11 mouse cellular contexts compared by ENCODE assay signal in the genomic region with DNA sequence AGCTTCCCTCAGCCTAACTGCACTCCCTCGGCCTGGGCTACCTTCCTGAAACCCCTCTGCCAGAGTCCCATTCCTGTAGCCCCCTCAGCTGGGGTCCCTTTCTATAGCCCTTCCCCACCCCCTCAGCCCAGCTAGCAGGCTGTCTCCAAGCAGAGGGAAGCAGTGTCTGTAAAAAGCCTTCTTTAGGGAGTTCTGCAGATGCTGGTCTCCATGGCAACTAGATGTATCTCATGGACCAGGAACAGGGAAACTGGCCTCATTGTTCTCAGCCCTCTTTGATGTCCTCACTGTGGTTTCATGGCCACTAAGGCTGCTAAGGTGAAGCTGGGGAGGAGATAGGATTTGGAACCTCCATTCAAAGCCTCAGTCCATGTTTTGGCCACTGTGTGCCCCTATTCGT.
DNase-seq lines count a peak whose midpoint lies in the region; ATAC-seq lines count a peak whose summit lies in the region.
"Had no signal": no experiment of that assay in that cellular context is flagged by ENCODE, and none has a peak within 500 bp of the region (broad histone marks: within the 10 kb centered on the region; RNA-seq: fewer than 3 reads in every experiment).

No protein-coding gene starts in this region.

- peak; percentile 28 for DNase-seq in layer of hippocampus, adult 11-12 months (ENCODE audit: low spot score)
- no peak for DNase-seq in layer of hippocampus, postnatal 36 days
- peak; percentile 35 for DNase-seq in right cerebral cortex, postnatal 4 days
- DNase-seq in urinary bladder, postnatal 36 days (ENCODE audit: low spot score in 2 of 2), result no peak
- DNase-seq in adrenal gland, adult 18-20 months (ENCODE audit: low spot score in 2 of 2), result no peak
- DNase-seq in thymus, postnatal 10 days (ENCODE audit: low spot score in 2 of 2), result no peak
- DNase-seq: B cell, adult 2 months had no signal

- peak; percentile 76 for ATAC-seq in hindbrain, embryonic 12.5 days (ENCODE audit: low FRiP score)
- ATAC-seq in midbrain, embryonic 13.5 days, result peak; percentile 82

- H3K27me3 ChIP-seq in hindbrain, embryonic 12.5 days, result no peaks in the 10 kb centered on the region
- H3K27me3 ChIP-seq in midbrain, embryonic 13.5 days, result no peaks in the 10 kb centered on the region
- H3K27me3 ChIP-seq: embryonic facial prominence, embryonic 15.5 days; liver, embryonic 15.5 days had no signal

- no peaks in the 10 kb centered on the region for H3K9me3 ChIP-seq in hindbrain, embryonic 12.5 days (replicated peaks)
- peaks cover 6% of the 10 kb centered on the region; the same call in 1 of the 2 replicates for H3K9me3 ChIP-seq in midbrain, embryonic 13.5 days
- H3K9me3 ChIP-seq: embryonic facial prominence, embryonic 15.5 days; liver, embryonic 15.5 days had no signal

- WGBS in hindbrain, embryonic 12.5 days, result 42% methylated on average over 2 of the region's 2 CpGs
- 18% methylated on average over 2 of the region's 2 CpGs for WGBS in midbrain, embryonic 13.5 days

- peaks cover 26% of the 10 kb centered on the region for H3K4me1 ChIP-seq in hindbrain, embryonic 12.5 days
- H3K4me1 ChIP-seq in midbrain, embryonic 13.5 days (replicated peaks), result peaks cover 32% of the 10 kb centered on the region
- H3K4me1 ChIP-seq: embryonic facial prominence, embryonic 15.5 days; liver, embryonic 15.5 days had no signal

- no peak overlapping the region for H3K4me2 ChIP-seq in hindbrain, embryonic 12.5 days (replicated peaks)
- peak overlapping the region; percentile 11; the same call in 1 of the 2 replicates for H3K4me2 ChIP-seq in midbrain, embryonic 13.5 days (replicated peaks)
- H3K4me2 ChIP-seq: embryonic facial prominence, embryonic 15.5 days; liver, embryonic 15.5 days had no signal

- no peak overlapping the region for H3K4me3 ChIP-seq in hindbrain, embryonic 12.5 days
- H3K4me3 ChIP-seq in midbrain, embryonic 13.5 days (replicated peaks), result no peak overlapping the region
- H3K4me3 ChIP-seq: embryonic facial prominence, embryonic 15.5 days; liver, embryonic 15.5 days had no signal

- H3K36me3 ChIP-seq in hindbrain, embryonic 12.5 days, result no peaks in the 10 kb centered on the region
- H3K36me3 ChIP-seq in midbrain, embryonic 13.5 days, result no peaks in the 10 kb centered on the region
- H3K36me3 ChIP-seq: embryonic facial prominence, embryonic 15.5 days; liver, embryonic 15.5 days had no signal

- H3K27ac ChIP-seq in hindbrain, embryonic 12.5 days, result peak overlapping the region; percentile 55; the same call in 1 of the 2 replicates
- peak overlapping the region; percentile 84 for H3K27ac ChIP-seq in midbrain, embryonic 13.5 days
- H3K27ac ChIP-seq: embryonic facial prominence, embryonic 15.5 days; liver, embryonic 15.5 days had no signal

- H3K9ac ChIP-seq in hindbrain, embryonic 12.5 days, result no peak overlapping the region
- H3K9ac ChIP-seq in midbrain, embryonic 13.5 days (replicated peaks), result no peak overlapping the region; the same call in 1 of the 2 replicates
- H3K9ac ChIP-seq: embryonic facial prominence, embryonic 15.5 days; liver, embryonic 15.5 days had no signal

Comparison
In these comparisons a context has a peak if more than half of its experiments do, and no peak if none do; other contexts are left out.
1. DNase-seq: peak in layer of hippocampus, adult 11-12 months (single experiment) and right cerebral cortex, postnatal 4 days (single experiment); none in layer of hippocampus, postnatal 36 days (0 of 2), urinary bladder, postnatal 36 days (0 of 2), adrenal gland, adult 18-20 months (0 of 2) and thymus, postnatal 10 days (0 of 2).